Mouse (Mus musculus): ENCODE data around the gene Olfr317.
A peak's percentile ranks its signal among the peaks of the same experiment; 100 is the strongest.
"Not testable (repeated sequence)": the region's sequence is repeated elsewhere in the genome, so short reads cannot be mapped to it uniquely, and the experiment has no call there.

The Olfr317 gene

DNA sequence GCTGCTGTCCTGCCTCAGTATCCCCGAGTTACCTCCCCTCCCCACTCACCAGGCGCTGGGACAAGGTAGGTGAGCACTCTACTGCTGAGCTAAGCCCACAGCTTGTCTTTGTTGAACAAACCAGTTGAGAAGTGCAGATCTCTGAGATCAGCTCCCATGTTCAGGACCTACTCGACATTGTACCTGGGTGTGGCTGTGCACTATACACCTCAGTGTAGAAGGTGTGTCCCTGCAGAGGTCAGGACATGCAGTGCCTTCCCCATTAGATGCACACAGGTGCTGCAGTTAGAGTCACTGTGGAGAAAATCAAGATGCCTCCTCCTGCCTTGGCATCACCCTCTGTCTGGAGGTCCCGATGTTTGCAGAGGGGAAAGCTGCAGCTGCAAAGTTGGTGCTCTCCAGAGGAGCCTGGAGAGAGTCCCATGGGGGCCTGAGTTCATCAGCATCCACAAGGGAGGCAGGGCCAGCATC lies at the start of gene Olfr317:
Gene Olfr317 (minus strand): TSS at position 421 of the 471 bp plus-strand sequence.
- no peak for DNase-seq (ENCODE audit: low read depth, low spot score)
- H3K27me3 ChIP-seq (ENCODE audit: control insufficient read depth, insufficient read depth, low read length, poor library complexity, severe bottlenecking), result no peaks in the 10 kb centered on the region
- no peaks in the 10 kb centered on the region for H3K36me3 ChIP-seq (ENCODE audit: control insufficient read depth, insufficient read depth, low read length, poor library complexity, severe bottlenecking)

DNA sequence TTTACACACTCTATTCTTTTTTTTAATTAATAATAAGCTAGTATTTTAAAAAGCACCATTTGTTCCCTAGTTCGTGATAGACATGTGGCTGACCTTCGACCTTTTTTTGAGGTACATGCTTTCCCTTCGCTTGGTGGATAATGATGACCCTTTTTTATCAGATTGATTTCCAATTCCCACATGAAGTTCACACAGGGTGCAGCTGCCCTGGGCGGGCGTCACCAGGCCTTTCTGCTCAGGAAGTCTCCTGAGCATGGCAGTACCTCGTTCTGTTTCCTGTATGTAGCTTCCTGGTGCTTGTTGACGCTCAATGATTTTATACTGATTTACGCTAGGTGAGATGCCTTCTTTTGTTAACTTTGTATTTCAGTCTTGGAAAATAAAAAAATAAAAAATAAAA lies 49.3 kb upstream of the Olfr317 start:
- Histone ChIP-seq H3K36me3 (ENCODE audit: control insufficient read depth, insufficient read depth, low read length, poor library complexity, severe bottlenecking) (no peaks in the 10 kb centered on the region), H3K27me3 (ENCODE audit: control insufficient read depth, insufficient read depth, low read length, poor library complexity, severe bottlenecking) (no peaks in the 10 kb centered on the region)
- DNase-seq (ENCODE audit: low read depth, low spot score), result peak; percentile 43

DNA sequence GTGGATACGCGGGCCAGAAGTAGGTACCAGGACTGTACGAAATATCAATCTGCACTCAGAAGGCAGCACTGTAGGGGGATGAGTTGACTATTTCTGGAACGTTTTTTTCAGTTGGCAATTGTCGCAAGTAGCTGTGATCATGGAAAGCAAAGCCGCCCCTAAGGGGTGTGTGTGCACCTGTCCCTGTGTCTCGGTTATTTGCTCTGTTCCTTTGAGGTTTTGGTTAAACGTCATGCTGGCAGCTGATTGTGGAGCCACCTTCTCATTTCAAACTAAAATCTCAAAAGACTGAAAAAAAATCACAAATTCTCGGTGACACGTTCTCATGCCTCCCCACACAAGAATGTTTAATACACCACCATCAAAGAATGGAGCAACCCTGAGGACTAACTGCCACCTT lies 48.6 kb upstream of the Olfr317 start:
- no peaks in the 10 kb centered on the region for H3K36me3 ChIP-seq (ENCODE audit: control insufficient read depth, insufficient read depth, low read length, poor library complexity, severe bottlenecking)
- H3K27me3 ChIP-seq (ENCODE audit: control insufficient read depth, insufficient read depth, low read length, poor library complexity, severe bottlenecking), result no peaks in the 10 kb centered on the region
- peak; percentile 41 for DNase-seq (ENCODE audit: low read depth, low spot score)

DNA sequence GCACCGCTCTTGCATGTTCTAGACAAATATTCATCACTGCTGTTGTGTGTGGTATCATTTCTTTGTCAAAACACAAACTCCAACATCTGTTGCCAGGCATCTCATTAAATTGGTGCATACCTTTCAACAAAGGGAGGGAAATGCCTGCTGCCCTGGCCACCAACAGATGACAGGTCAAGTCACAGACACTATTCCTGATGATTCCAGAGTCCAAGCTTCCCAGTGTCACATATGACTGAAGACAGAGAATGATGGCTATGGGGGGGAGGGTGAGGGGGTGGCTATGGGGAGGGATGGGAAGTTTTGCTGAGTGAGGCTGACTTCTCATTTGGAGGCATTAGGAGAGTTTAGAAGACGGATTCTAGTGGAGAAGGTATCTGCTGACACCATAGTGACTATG lies 45.2 kb upstream of the Olfr317 start:
- no peaks in the 10 kb centered on the region for H3K27me3 ChIP-seq (ENCODE audit: control insufficient read depth, insufficient read depth, low read length, poor library complexity, severe bottlenecking)
- DNase-seq (ENCODE audit: low read depth, low spot score), result no peak
- H3K36me3 ChIP-seq (ENCODE audit: control insufficient read depth, insufficient read depth, low read length, poor library complexity, severe bottlenecking), result no peaks in the 10 kb centered on the region

DNA sequence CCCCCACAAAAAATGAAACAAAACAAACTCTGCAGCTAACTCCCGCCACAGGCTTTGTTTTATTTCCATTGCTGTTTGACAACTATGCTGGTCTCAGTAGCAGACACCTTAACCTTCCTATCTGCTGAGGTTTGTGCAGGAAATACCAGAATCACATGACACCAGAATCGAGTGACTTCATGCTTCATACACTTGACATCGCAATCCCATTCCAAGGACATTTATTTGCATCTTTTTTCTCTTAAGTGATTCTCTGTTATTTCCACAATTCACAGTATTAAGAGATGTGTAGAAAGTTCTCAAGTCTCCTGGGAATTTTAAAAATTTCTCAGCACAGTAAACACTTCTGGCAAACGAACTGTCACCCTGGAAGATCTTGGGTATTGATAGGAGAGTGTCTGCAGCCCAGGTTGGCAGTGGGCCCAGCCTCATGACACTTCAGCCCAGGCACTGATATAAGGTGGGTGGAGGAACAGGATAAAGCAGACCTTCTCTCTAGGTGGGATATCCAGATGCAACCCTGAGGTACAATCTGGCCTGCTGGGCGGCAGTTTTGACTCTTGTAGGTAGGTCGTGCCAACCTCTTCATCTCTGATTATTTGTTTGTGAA lies 43.6 kb upstream of the Olfr317 start, which contains the start of gene Olfr314:
Gene Olfr314 (plus strand): TSS at position 473 of the 610 bp plus-strand sequence.
- no peak for DNase-seq (ENCODE audit: low read depth, low spot score)
- Histone ChIP-seq H3K36me3 (ENCODE audit: control insufficient read depth, insufficient read depth, low read length, poor library complexity, severe bottlenecking) (no peaks in the 10 kb centered on the region), H3K27me3 (ENCODE audit: control insufficient read depth, insufficient read depth, low read length, poor library complexity, severe bottlenecking) (no peaks in the 10 kb centered on the region)

DNA sequence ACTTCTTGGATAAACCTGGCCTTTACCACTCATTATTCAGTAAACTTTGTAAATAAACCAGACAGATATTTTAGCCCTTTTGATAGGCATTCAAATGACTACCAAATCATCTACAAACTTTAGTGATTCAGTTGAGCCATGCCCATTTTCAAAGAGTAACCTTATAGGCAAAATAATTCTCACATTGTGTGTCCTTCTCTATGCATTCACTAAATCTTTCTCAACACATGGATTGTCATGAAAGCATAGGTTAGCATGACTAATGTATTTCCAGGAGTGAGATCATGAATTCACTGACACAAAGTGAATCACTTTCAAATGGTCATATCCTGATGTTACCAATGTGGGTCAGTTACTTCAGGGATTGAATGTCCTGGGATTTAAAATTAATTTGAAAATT lies 33.9 kb upstream of the Olfr317 start, which contains the start of gene Olfr315:
Gene Olfr315 (plus strand): TSS at position 301 of the 400 bp plus-strand sequence.
- Histone ChIP-seq H3K36me3 (ENCODE audit: control insufficient read depth, insufficient read depth, low read length, poor library complexity, severe bottlenecking) (no peaks in the 10 kb centered on the region), H3K27me3 (ENCODE audit: control insufficient read depth, insufficient read depth, low read length, poor library complexity, severe bottlenecking) (no peaks in the 10 kb centered on the region)
- no peak for DNase-seq (ENCODE audit: low read depth, low spot score)

DNA sequence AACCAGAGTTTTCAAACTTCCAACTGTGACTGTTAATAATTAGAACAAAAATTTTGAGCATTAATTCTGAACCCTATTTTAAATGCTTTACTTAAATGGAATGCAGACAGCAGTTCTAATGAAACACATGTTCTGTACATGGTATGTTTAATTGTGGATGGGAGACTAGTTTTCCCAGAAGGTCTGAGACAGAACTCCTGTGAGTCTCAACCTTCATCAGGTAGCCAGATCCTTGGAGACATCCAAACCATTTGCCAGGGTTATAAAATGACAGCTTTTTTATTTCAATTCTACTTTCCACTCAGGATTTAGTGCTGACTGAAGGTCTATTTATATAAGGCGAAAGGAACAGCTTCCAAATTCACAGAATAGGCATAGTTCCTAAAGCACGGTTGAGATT lies 13.4 kb upstream of the Olfr317 start, which contains the start of gene Olfr316:
Gene Olfr316 (plus strand): TSS at position 301 of the 400 bp plus-strand sequence.
- no peak for DNase-seq (ENCODE audit: low read depth, low spot score)
- Histone ChIP-seq H3K36me3 (ENCODE audit: control insufficient read depth, insufficient read depth, low read length, poor library complexity, severe bottlenecking) (no peaks in the 10 kb centered on the region), H3K27me3 (ENCODE audit: control insufficient read depth, insufficient read depth, low read length, poor library complexity, severe bottlenecking) (no peaks in the 10 kb centered on the region)

DNA sequence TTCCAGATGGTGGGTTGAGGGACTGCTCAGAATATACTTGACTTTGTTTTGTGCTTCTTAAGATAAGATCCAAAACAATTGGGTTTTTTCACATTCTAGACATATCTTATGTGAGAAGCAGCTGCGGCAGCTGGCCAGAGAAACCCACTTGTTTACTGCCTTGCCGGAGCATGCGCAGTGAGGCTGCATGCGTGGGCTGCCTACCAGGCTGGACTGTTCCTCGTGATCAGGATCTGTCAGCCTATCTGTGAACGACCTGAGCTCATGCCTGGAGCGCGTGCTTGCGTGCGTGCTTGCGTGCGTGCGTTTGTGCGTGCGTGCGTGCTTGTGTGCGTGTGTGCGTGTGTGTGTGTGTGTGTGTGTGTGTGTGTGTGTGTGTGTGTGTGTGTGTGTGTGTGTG lies 12.1 kb upstream of the Olfr317 start:
- H3K27me3 ChIP-seq (ENCODE audit: control insufficient read depth, insufficient read depth, low read length, poor library complexity, severe bottlenecking); DNase-seq (ENCODE audit: low read depth, low spot score); H3K36me3 ChIP-seq (ENCODE audit: control insufficient read depth, insufficient read depth, low read length, poor library complexity, severe bottlenecking): not testable (repeated sequence)

DNA sequence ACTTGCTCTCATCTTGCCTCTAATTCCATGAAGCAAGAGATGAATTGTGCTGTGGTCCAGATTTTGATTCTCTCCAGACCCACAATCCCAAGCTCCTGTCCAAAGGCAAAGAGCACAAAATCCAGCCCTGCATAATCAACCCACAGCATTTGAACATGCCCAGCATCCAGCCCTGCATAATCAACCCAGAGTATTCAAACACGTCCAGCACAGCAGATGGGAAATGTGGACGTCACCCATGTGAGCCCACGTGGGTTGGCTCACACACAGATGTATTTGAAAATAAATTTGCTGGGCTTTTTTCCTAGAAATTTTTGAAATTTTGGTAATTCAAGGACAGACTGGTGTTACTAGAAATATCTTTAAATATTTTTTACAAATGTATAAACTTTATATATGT lies 5.6 kb downstream of the Olfr317 start:
- no peak for DNase-seq (ENCODE audit: low read depth, low spot score)
- Histone ChIP-seq H3K27me3 (ENCODE audit: control insufficient read depth, insufficient read depth, low read length, poor library complexity, severe bottlenecking) (no peaks in the 10 kb centered on the region), H3K36me3 (ENCODE audit: control insufficient read depth, insufficient read depth, low read length, poor library complexity, severe bottlenecking) (no peaks in the 10 kb centered on the region)

DNA sequence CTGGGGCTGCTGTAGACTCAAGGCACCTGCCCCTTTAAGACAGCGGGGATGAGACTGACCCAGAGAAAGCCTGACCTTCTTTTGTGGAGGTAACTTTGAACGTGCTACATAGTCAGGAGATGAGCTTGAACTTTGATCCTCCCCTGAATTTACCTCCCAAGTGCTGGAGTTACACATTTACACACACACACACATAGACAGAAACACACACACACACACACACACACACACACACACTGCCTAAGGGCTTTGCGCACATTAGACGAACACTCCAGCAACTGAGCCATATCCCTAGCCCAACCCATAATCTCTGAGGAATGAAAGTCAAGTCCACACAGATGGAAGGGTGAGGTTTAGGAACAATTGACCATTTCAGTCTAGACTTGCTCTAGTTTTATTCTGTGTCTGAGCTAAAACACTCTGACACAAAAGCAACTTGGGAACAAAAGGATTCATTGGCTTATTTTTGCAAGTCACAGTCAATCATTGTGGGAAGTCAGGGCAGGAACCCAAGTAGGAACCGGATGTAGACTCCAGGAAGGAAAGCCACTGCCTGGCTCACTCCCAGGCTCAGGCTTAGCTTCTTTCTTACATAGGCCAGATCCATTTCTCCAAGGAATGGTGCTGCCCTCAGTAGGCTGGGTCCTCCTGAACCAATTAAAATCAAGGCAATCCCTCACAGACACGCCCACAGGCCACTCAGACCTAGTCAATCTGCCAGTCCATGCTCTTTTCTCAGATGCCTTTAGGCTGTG lies 10.9 kb downstream of the Olfr317 start:
- H3K27me3 ChIP-seq (ENCODE audit: control insufficient read depth, insufficient read depth, low read length, poor library complexity, severe bottlenecking); DNase-seq (ENCODE audit: low read depth, low spot score); H3K36me3 ChIP-seq (ENCODE audit: control insufficient read depth, insufficient read depth, low read length, poor library complexity, severe bottlenecking): not testable (repeated sequence)

DNA sequence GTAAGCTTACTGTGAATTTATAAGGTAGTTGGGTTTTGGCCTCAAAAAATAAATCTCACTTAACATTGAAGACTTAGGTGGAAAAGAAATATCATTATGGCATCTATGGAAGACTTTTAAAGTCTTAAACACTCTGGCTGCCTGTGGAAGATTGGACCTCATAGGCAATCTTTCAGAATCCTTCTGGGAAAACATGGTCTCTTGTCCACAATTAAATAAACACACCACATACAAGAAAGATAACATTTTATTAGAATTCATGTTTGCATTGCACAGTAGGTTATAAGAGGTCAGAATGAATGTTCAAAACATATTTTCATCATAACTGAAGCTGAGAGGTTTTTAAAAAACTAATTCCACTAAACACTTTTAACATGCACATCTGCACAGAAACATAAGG lies 15.1 kb downstream of the Olfr317 start, which contains the start of gene Olfr318:
Gene Olfr318 (minus strand): TSS at position 101 of the 400 bp plus-strand sequence.
- no peaks in the 10 kb centered on the region for H3K27me3 ChIP-seq (ENCODE audit: control insufficient read depth, insufficient read depth, low read length, poor library complexity, severe bottlenecking)
- no peak for DNase-seq (ENCODE audit: low read depth, low spot score)
- no peaks in the 10 kb centered on the region for H3K36me3 ChIP-seq (ENCODE audit: control insufficient read depth, insufficient read depth, low read length, poor library complexity, severe bottlenecking)

DNA sequence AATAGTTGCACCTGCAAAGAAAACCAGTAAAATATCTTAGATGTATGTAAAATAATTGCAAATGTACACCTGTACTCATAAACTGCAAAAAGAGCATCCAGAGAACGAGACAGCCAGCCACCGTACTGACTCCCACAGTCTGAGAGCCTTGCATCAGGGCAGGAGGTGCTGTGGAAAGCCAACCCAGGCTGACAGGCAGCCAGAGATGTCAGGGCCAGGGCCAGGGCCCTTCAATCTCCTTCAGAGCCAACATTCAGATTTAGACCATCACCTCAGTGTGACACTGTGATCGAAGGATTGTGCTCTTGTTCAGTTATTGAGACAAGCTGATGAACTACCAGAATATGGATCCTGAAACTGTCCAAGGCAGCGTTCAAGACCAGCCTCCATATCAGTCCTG lies 19.3 kb downstream of the Olfr317 start:
- no peak for DNase-seq (ENCODE audit: low read depth, low spot score)
- Histone ChIP-seq H3K36me3 (ENCODE audit: control insufficient read depth, insufficient read depth, low read length, poor library complexity, severe bottlenecking) (no peaks in the 10 kb centered on the region), H3K27me3 (ENCODE audit: control insufficient read depth, insufficient read depth, low read length, poor library complexity, severe bottlenecking) (no peaks in the 10 kb centered on the region)

DNA sequence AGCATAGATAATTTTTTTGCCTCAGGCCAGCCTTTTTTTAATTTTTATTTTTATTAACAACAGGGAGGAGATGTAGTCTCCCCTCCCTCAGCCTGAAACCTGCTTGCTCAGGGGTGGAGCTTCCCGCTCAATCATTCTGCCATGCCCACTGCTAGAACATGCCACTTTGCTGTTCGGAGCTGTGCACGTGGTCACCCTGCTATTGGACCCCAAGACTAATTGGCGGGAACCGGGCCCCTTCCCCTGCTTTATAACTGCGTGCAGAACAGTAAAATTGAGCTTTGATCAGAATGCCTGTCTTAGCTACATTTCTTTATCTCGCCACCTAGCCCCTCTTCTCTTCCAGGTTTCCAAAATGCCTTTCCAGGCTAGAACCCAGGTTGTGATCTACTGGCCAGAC lies 21.3 kb downstream of the Olfr317 start:
- not testable (repeated sequence) for DNase-seq (ENCODE audit: low read depth, low spot score); H3K27me3 ChIP-seq (ENCODE audit: control insufficient read depth, insufficient read depth, low read length, poor library complexity, severe bottlenecking); H3K36me3 ChIP-seq (ENCODE audit: control insufficient read depth, insufficient read depth, low read length, poor library complexity, severe bottlenecking)

DNA sequence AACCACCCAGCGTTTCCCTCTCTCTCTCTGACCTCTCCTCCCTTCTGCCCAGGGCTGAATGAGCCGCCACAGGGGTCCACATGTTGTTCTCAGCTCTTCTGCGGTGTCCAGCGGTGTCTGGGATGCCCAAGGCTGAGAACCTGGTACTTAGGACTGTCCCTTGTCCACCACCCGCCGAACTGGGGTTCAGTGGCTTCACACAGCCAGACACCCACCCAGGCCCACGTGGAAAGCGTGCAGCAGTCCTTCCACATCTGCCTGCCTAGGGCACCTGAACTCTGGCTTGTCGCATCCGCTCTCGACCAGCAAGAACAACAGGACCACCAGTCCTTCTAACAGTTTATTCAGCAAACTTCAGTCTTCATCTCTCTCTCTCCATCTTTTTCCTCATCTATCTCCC lies 29.9 kb downstream of the Olfr317 start:
- DNase-seq (ENCODE audit: low read depth, low spot score), result no peak
- H3K36me3 ChIP-seq (ENCODE audit: control insufficient read depth, insufficient read depth, low read length, poor library complexity, severe bottlenecking), result no peaks in the 10 kb centered on the region
- H3K27me3 ChIP-seq (ENCODE audit: control insufficient read depth, insufficient read depth, low read length, poor library complexity, severe bottlenecking), result no peaks in the 10 kb centered on the region

DNA sequence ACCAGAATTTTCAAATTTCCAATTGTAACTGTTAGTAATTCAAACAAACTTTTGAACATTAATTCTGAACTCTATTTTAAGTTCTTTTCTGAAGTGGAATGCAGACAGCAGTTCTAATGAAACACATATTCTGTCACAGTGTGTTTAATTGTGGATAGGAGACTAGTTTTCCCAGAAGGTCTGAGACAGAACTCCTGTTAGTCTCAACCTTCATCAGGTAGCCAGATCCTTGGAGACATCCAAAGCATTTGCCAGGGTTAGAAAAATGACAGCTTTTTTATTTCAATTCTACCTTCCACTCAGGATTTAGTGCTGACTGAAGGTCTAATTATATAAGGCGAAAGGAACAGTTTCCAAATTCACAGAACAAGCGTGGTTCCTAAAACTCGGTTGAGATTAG lies 40.1 kb downstream of the Olfr317 start, which contains the start of gene Olfr319:
Gene Olfr319 (plus strand): TSS at position 301 of the 400 bp plus-strand sequence.
- DNase-seq (ENCODE audit: low read depth, low spot score), result no peak
- Histone ChIP-seq H3K36me3 (ENCODE audit: control insufficient read depth, insufficient read depth, low read length, poor library complexity, severe bottlenecking) (no peaks in the 10 kb centered on the region), H3K27me3 (ENCODE audit: control insufficient read depth, insufficient read depth, low read length, poor library complexity, severe bottlenecking) (no peaks in the 10 kb centered on the region; the same call in 1 of the 2 replicates)
